In genomic region chr4:120406639-120407273, GRCm38 (mm10) we compare ENCODE assay signal across 8 mouse cellular contexts. TPM values are rescaled to one million over a fixed set of nuclear protein-coding genes. Genes with fewer than 3 reads are reported as not detected.
A peak's percentile ranks its signal among the peaks of the same experiment; 100 is the strongest.
DNase-seq lines count a peak whose midpoint lies in the region; ATAC-seq and TF ChIP-seq lines count a peak whose summit lies in the region.

No protein-coding gene starts in this region.

- H3K27me3 ChIP-seq in kidney, embryonic 16.5 days (ENCODE audit: insufficient read depth, low read length) = no peaks in the 10 kb centered on the region
- no peaks in the 10 kb centered on the region for H3K27me3 ChIP-seq in intestine, embryonic 14.5 days (replicated peaks; ENCODE audit: control insufficient read depth, insufficient read depth, low read length)

- intact Hi-C loops in left cerebral cortex, postnatal 4 days (cut with DNase I) = no loop called here

- no peak for ATAC-seq in kidney, embryonic 16.5 days (ENCODE audit: low FRiP score, low TSS enrichment)
- ATAC-seq in intestine, embryonic 14.5 days (replicated peaks; ENCODE audit: low FRiP score, low TSS enrichment, low read depth) = no peak

- peak overlapping the region; percentile 10 for H3K9ac ChIP-seq in kidney, embryonic 16.5 days (replicated peaks; ENCODE audit: low read length)
- no peak overlapping the region for H3K9ac ChIP-seq in intestine, embryonic 14.5 days (ENCODE audit: low read length)

- H3K4me1 ChIP-seq in kidney, embryonic 16.5 days (ENCODE audit: insufficient read depth, low read length) = peaks cover 30% of the 10 kb centered on the region
- peaks cover 4% of the 10 kb centered on the region for H3K4me1 ChIP-seq in cortical plate, adult 2 months (ENCODE audit: control insufficient read depth, insufficient read depth, low read length)
- H3K4me1 ChIP-seq in intestine, embryonic 14.5 days (replicated peaks; ENCODE audit: control insufficient read depth, insufficient read depth, low read length) = peaks cover 5% of the 10 kb centered on the region

- no peak for TF ChIP-seq POLR2A in cortical plate, adult 2 months (IDR thresholded peaks at IDR 0.05; ENCODE audit: extremely low read depth, insufficient read depth, low read length)

- peak overlapping the region; percentile 97 for H3K27ac ChIP-seq in kidney, embryonic 16.5 days (ENCODE audit: low read length)
- peak overlapping the region; percentile 29 for H3K27ac ChIP-seq in cortical plate, adult 2 months (ENCODE audit: insufficient read depth, low read length)
- 0 out of 2 replicates have a peak overlapping the region, but pooled peaks have one; percentile 95 for H3K27ac ChIP-seq in intestine, embryonic 14.5 days (ENCODE audit: low read depth)

- no peak for TF ChIP-seq CTCF in cortical plate, adult 2 months (IDR thresholded peaks at IDR 0.05; ENCODE audit: extremely low read depth, insufficient read depth, low read length)

- peak overlapping the region; percentile 95 for H3K4me3 ChIP-seq in kidney, embryonic 16.5 days (ENCODE audit: low read length)
- H3K4me3 ChIP-seq in cortical plate, adult 2 months (ENCODE audit: insufficient read depth, low read length) = no peak overlapping the region
- peak overlapping the region; percentile 99 for H3K4me3 ChIP-seq in intestine, embryonic 14.5 days (ENCODE audit: low read depth, low read length)

- H3K36me3 ChIP-seq in kidney, embryonic 16.5 days (ENCODE audit: insufficient read depth, low read length) = no peaks in the 10 kb centered on the region
- H3K36me3 ChIP-seq in intestine, embryonic 14.5 days (ENCODE audit: control insufficient read depth, insufficient read depth, low read length) = no peaks in the 10 kb centered on the region

- peak overlapping the region; percentile 68 for H3K4me2 ChIP-seq in kidney, embryonic 16.5 days (replicated peaks; ENCODE audit: low read depth, low read length)
- peak overlapping the region; percentile 64 for H3K4me2 ChIP-seq in intestine, embryonic 14.5 days (ENCODE audit: low read length)

- no peak for DNase-seq in kidney, adult 11 months
- no peak for DNase-seq in intestine, embryonic 14.5 days (ENCODE audit: low spot score)
- peak; percentile 25 for DNase-seq in naive thymus-derived CD4-positive, alpha-beta T cell, adult 2 months (ENCODE audit: low read depth)
- no peak for DNase-seq in adrenal gland, postnatal 36 days
- no peak for DNase-seq in cerebellum, postnatal 10 days
- DNase-seq in left cerebral cortex, postnatal 4 days = no peak

- 36% methylated on average over 3 of the region's 3 CpGs for WGBS in kidney, embryonic 16.5 days
- 45% methylated on average over 3 of the region's 3 CpGs for WGBS in intestine, embryonic 14.5 days

- no peaks in the 10 kb centered on the region for H3K9me3 ChIP-seq in kidney, embryonic 16.5 days (ENCODE audit: low read length)
- H3K9me3 ChIP-seq in intestine, embryonic 14.5 days (ENCODE audit: control insufficient read depth, low read length) = no peaks in the 10 kb centered on the region

RNA-seq across cellular contexts. Expression of gene Scmh1, which starts 1.7 kb away (rescaled TPM):
- 38.0 and 46.7 TPM in 2 replicates for polyA plus RNA-seq in kidney, embryonic 16.5 days (2015; fragmentation: Nextera tagmentation; extraction: Ambion mirVana)
- 87.7 and 97.5 TPM in 2 replicates for polyA plus RNA-seq in cortical plate, adult 2 months (2012; rRNA removed)
- 36.6 and 43.3 TPM in 2 replicates for polyA plus RNA-seq in intestine, embryonic 14.5 days (2014; fragmentation: Nextera tagmentation; extraction: Ambion mirVana)
- total RNA-seq in adrenal gland, postnatal 36 days (2021) = 10 to 100 TPM; 38.6 to 45.9 TPM
- 100 to 1,000 TPM; 126 to 134 TPM for total RNA-seq in left cerebral cortex, postnatal 4 days (2021)

Comparison
In these comparisons a context has a peak if more than half of its experiments do, and no peak if none do; other contexts are left out.
1. H3K27ac ChIP-seq: peak in every context shown above with its lines; median percentile 97 in kidney, embryonic 16.5 days; 95 in intestine, embryonic 14.5 days; 29 in cortical plate, adult 2 months.